Mouse (Mus musculus): ENCODE measurements at regions not wholly inside any gene's neighbourhood (a gene's known extent, or its start where the extent isn't known, plus 50 kb on each side); places are given as distances from the start of the nearest gene placed in this dataset.

GRCm38 (mm10) chr8:15610217-15610616, 564.3 kb upstream of the BB014433 start:
- Histone ChIP-seq H3K36me3 (ENCODE audit: control insufficient read depth, insufficient read depth, low read length) (no peaks in the 10 kb centered on the region), H3K9me3 (ENCODE audit: control insufficient read depth, low read length) (no peaks in the 10 kb centered on the region), H3K4me1 (replicated peaks; ENCODE audit: control insufficient read depth, insufficient read depth) (no peaks in the 10 kb centered on the region), H3K27me3 (ENCODE audit: control insufficient read depth, insufficient read depth, low read length) (no peaks in the 10 kb centered on the region), H3K4me3 (ENCODE audit: low read depth, low read length) (no peak overlapping the region), H3K9ac (ENCODE audit: low read length) (no peak overlapping the region), H3K4me2 (replicated peaks; ENCODE audit: low read depth) (no peak overlapping the region), H3K27ac (replicated peaks) (no peak overlapping the region)
- 68% methylated on average over 8 of the region's 8 CpGs for WGBS
- TF ChIP-seq EP300 (optimal IDR thresholded peaks at IDR 0.05), result no peak
- TF ChIP-seq CTCF (IDR thresholded peaks at IDR 0.05; ENCODE audit: low read depth), result no peak
- no peak for DNase-seq (ENCODE audit: low spot score)
- no peak for ATAC-seq (ENCODE audit: low FRiP score, low TSS enrichment)

- WGBS, result 39% methylated on average over 7 of the region's 7 CpGs
These were observed 561.8 kb upstream of the BB014433 start for GRCm38 (mm10) chr8:15607598-15608215.

GRCm38 (mm10) chr8:15601531-15601930, 555.7 kb upstream of the BB014433 start:
- no peak for DNase-seq (ENCODE audit: low spot score)
- H3K4me2 ChIP-seq (replicated peaks; ENCODE audit: low read depth), result no peak overlapping the region
- 75% methylated on average over 4 of the region's 4 CpGs for WGBS
- TF ChIP-seq EP300 (optimal IDR thresholded peaks at IDR 0.05) (no peak), CTCF (IDR thresholded peaks at IDR 0.05; ENCODE audit: low read depth) (peak; percentile 27)
- no peak overlapping the region for H3K4me3 ChIP-seq (ENCODE audit: low read depth, low read length)
- H3K36me3 ChIP-seq (ENCODE audit: control insufficient read depth, insufficient read depth, low read length), result no peaks in the 10 kb centered on the region
- ATAC-seq (ENCODE audit: low FRiP score, low TSS enrichment), result no peak
- H3K9ac ChIP-seq (ENCODE audit: low read length), result no peak overlapping the region
- H3K4me1 ChIP-seq (replicated peaks; ENCODE audit: control insufficient read depth, insufficient read depth), result no peaks in the 10 kb centered on the region
- H3K9me3 ChIP-seq (ENCODE audit: control insufficient read depth, low read length), result no peaks in the 10 kb centered on the region
- H3K27ac ChIP-seq (replicated peaks), result no peak overlapping the region
- no peaks in the 10 kb centered on the region for H3K27me3 ChIP-seq (ENCODE audit: control insufficient read depth, insufficient read depth, low read length)

More at GRCm38 (mm10) chr8:15607598-15608215, 561.8 kb upstream of the BB014433 start:
- TF ChIP-seq EP300 (optimal IDR thresholded peaks at IDR 0.05), result no peak
- TF ChIP-seq CTCF (IDR thresholded peaks at IDR 0.05; ENCODE audit: low read depth), result no peak
- Histone ChIP-seq H3K9me3 (ENCODE audit: control insufficient read depth, low read length) (no peaks in the 10 kb centered on the region), H3K9ac (ENCODE audit: low read length) (no peak overlapping the region), H3K4me3 (ENCODE audit: low read depth, low read length) (no peak overlapping the region), H3K27ac (replicated peaks) (no peak overlapping the region), H3K4me2 (replicated peaks; ENCODE audit: low read depth) (no peak overlapping the region), H3K36me3 (ENCODE audit: control insufficient read depth, insufficient read depth, low read length) (no peaks in the 10 kb centered on the region), H3K4me1 (replicated peaks; ENCODE audit: control insufficient read depth, insufficient read depth) (no peaks in the 10 kb centered on the region), H3K27me3 (ENCODE audit: control insufficient read depth, insufficient read depth, low read length) (no peaks in the 10 kb centered on the region)
- ATAC-seq (ENCODE audit: low FRiP score, low TSS enrichment) (no peak), DNase-seq (ENCODE audit: low spot score) (no peak)

- no peaks in the 10 kb centered on the region for H3K36me3 ChIP-seq (ENCODE audit: control insufficient read depth, insufficient read depth, low read length)
- WGBS, result 64% methylated on average over 6 of the region's 6 CpGs
- ATAC-seq (ENCODE audit: low FRiP score, low TSS enrichment), result no peak
- no peaks in the 10 kb centered on the region for H3K9me3 ChIP-seq (ENCODE audit: control insufficient read depth, low read length)
- no peaks in the 10 kb centered on the region for H3K27me3 ChIP-seq (ENCODE audit: control insufficient read depth, insufficient read depth, low read length)
- no peak for TF ChIP-seq EP300 (optimal IDR thresholded peaks at IDR 0.05)
- no peak for TF ChIP-seq CTCF (IDR thresholded peaks at IDR 0.05; ENCODE audit: low read depth)
- H3K4me1 ChIP-seq (replicated peaks; ENCODE audit: control insufficient read depth, insufficient read depth), result no peaks in the 10 kb centered on the region
- H3K4me3 ChIP-seq (ENCODE audit: low read depth, low read length), result no peak overlapping the region
- no peak for DNase-seq (ENCODE audit: low spot score)
- H3K27ac ChIP-seq (replicated peaks), result no peak overlapping the region
- H3K4me2 ChIP-seq (replicated peaks; ENCODE audit: low read depth), result no peak overlapping the region
- no peak overlapping the region for H3K9ac ChIP-seq (ENCODE audit: low read length)
These were observed 547.2 kb upstream of the BB014433 start for GRCm38 (mm10) chr8:15593106-15593505.

- no peaks in the 10 kb centered on the region for H3K27me3 ChIP-seq (ENCODE audit: control insufficient read depth, insufficient read depth, low read length)
- no peak for DNase-seq (ENCODE audit: low spot score)
- no peaks in the 10 kb centered on the region for H3K9me3 ChIP-seq (ENCODE audit: control insufficient read depth, low read length)
- H3K9ac ChIP-seq (ENCODE audit: low read length), result no peak overlapping the region
- 69% methylated on average over 5 of the region's 5 CpGs for WGBS
- H3K4me2 ChIP-seq (replicated peaks; ENCODE audit: low read depth), result no peak overlapping the region
- ATAC-seq (ENCODE audit: low FRiP score, low TSS enrichment), result no peak
- H3K27ac ChIP-seq (replicated peaks), result no peak overlapping the region
- H3K4me1 ChIP-seq (replicated peaks; ENCODE audit: control insufficient read depth, insufficient read depth), result no peaks in the 10 kb centered on the region
- TF ChIP-seq CTCF (IDR thresholded peaks at IDR 0.05; ENCODE audit: low read depth) (no peak), EP300 (optimal IDR thresholded peaks at IDR 0.05) (no peak)
- no peak overlapping the region for H3K4me3 ChIP-seq (ENCODE audit: low read depth, low read length)
- no peaks in the 10 kb centered on the region for H3K36me3 ChIP-seq (ENCODE audit: control insufficient read depth, insufficient read depth, low read length)
These were observed 537.9 kb upstream of the BB014433 start for GRCm38 (mm10) chr8:15583782-15584181.

GRCm38 (mm10) chr8:15570091-15570490, 524.2 kb upstream of the BB014433 start:
- TF ChIP-seq EP300 (optimal IDR thresholded peaks at IDR 0.05) (no peak), CTCF (IDR thresholded peaks at IDR 0.05; ENCODE audit: low read depth) (no peak)
- no peaks in the 10 kb centered on the region for H3K9me3 ChIP-seq (ENCODE audit: control insufficient read depth, low read length)
- 76% methylated on average over 5 of the region's 5 CpGs for WGBS

More at GRCm38 (mm10) chr8:15570091-15570490, 524.2 kb upstream of the BB014433 start:
- H3K27me3 ChIP-seq (ENCODE audit: control insufficient read depth, insufficient read depth, low read length), result no peaks in the 10 kb centered on the region
- H3K4me2 ChIP-seq (replicated peaks; ENCODE audit: low read depth), result no peak overlapping the region
- H3K36me3 ChIP-seq (ENCODE audit: control insufficient read depth, insufficient read depth, low read length), result no peaks in the 10 kb centered on the region
- H3K4me1 ChIP-seq (replicated peaks; ENCODE audit: control insufficient read depth, insufficient read depth), result no peaks in the 10 kb centered on the region
- DNase-seq (ENCODE audit: low spot score) (no peak), ATAC-seq (ENCODE audit: low FRiP score, low TSS enrichment) (no peak)
- H3K27ac ChIP-seq (replicated peaks), result no peak overlapping the region
- no peak overlapping the region for H3K9ac ChIP-seq (ENCODE audit: low read length)
- no peak overlapping the region for H3K4me3 ChIP-seq (ENCODE audit: low read depth, low read length)

Measured in stomach, postnatal 0 days (tissue).